Mouse (Mus musculus): Measurements from ENCODE around the gene Itln1.

GRCm38 (mm10) chr1:171566777-171567176, 31.7 kb upstream of the Itln1 start:
- TF ChIP-seq TAL1 (IDR thresholded peaks at IDR 0.05; ENCODE audit: low read length) (no peak), GATA1 (IDR thresholded peaks at IDR 0.05; ENCODE audit: low read length) (no peak)

All from erythroblast, embryonic 14.5 days (primary cell).